Mouse (Mus musculus): ENCODE results near the gene Dhtkd1.

GRCm38 (mm10) chr2:5900145-5900544 is 42.4 kb downstream of the Dhtkd1 start:
- TF ChIP-seq TAL1 (IDR thresholded peaks at IDR 0.05; ENCODE audit: low read length) (no peak), GATA1 (IDR thresholded peaks at IDR 0.05; ENCODE audit: low read length) (no peak)

All from erythroblast, embryonic 14.5 days (primary cell).